Mouse (Mus musculus): ENCODE measurements at regions not wholly inside any gene's neighbourhood (a gene's known extent, or its start where the extent isn't known, plus 50 kb on each side); places are given as distances from the start of the nearest gene placed in this dataset.

GRCm38 (mm10) chr14:25185556-25185958 lies 273.4 kb upstream of the Zmiz1 start:
- WGBS: 80% methylated on average over 10 of the region's 10 CpGs
- no peaks in the 10 kb centered on the region for H3K36me3 ChIP-seq (ENCODE audit: control insufficient read depth, insufficient read depth, low read length)
- no peak for TF ChIP-seq CTCF (IDR thresholded peaks at IDR 0.05; ENCODE audit: extremely low read depth, insufficient read length, insufficient replicate concordance, low read depth, low read length)
- no peak for TF ChIP-seq POLR2A (IDR thresholded peaks at IDR 0.05; ENCODE audit: low read depth, low read length)
- no peaks in the 10 kb centered on the region for H3K27me3 ChIP-seq (ENCODE audit: control insufficient read depth, insufficient read depth, low read length)
- no peak overlapping the region for H3K4me3 ChIP-seq (ENCODE audit: low read depth, low read length)
- H3K27ac ChIP-seq (ENCODE audit: insufficient read depth, low read depth, low read length): no peak overlapping the region
- H3K4me1 ChIP-seq (ENCODE audit: control insufficient read depth, insufficient read depth, insufficient read length, low read length): peaks cover 20% of the 10 kb centered on the region

- Histone ChIP-seq H3K27me3 (ENCODE audit: control insufficient read depth, insufficient read depth, low read length) (no peaks in the 10 kb centered on the region), H3K4me3 (ENCODE audit: low read depth, low read length) (no peak overlapping the region), H3K27ac (ENCODE audit: insufficient read depth, low read depth, low read length) (no peak overlapping the region), H3K36me3 (ENCODE audit: control insufficient read depth, insufficient read depth, low read length) (no peaks in the 10 kb centered on the region), H3K4me1 (ENCODE audit: control insufficient read depth, insufficient read depth, insufficient read length, low read length) (peaks cover 15% of the 10 kb centered on the region)
- TF ChIP-seq CTCF (IDR thresholded peaks at IDR 0.05; ENCODE audit: extremely low read depth, insufficient read length, insufficient replicate concordance, low read depth, low read length) (no peak), POLR2A (IDR thresholded peaks at IDR 0.05; ENCODE audit: low read depth, low read length) (no peak)
- 66% methylated on average over 14 of the region's 14 CpGs for WGBS
Observed at GRCm38 (mm10) chr14:25185959-25186771, 272.8 kb upstream of the Zmiz1 start.

DNA sequence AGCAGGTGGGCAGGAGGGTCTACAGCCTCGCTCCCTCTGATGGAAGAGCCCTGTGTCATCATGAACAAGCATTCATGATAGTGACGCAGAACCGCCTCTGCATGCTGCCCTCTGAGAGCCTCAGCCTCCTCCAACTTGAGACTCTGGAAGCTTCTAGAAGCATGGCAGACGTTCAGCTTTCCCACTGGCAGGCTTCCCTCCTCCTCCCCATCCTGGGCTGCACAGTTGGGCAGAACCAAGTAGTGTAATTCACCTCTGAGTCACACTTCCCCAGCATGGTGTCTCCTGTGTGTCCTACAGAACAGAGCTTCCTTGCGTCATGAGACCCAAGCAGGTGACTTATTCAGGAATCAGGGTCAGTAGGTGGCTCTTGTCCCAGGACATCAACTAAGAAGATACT lies 271.3 kb upstream of the Zmiz1 start:
- no peaks in the 10 kb centered on the region for H3K27me3 ChIP-seq (ENCODE audit: control insufficient read depth, insufficient read depth, low read length)
- no peaks in the 10 kb centered on the region for H3K36me3 ChIP-seq (ENCODE audit: control insufficient read depth, insufficient read depth, low read length)
- peaks cover 8% of the 10 kb centered on the region for H3K4me1 ChIP-seq (ENCODE audit: control insufficient read depth, insufficient read depth, insufficient read length, low read length)
- TF ChIP-seq POLR2A (IDR thresholded peaks at IDR 0.05; ENCODE audit: low read depth, low read length) (no peak), CTCF (IDR thresholded peaks at IDR 0.05; ENCODE audit: extremely low read depth, insufficient read length, insufficient replicate concordance, low read depth, low read length) (no peak)
- H3K4me3 ChIP-seq (ENCODE audit: low read depth, low read length): no peak overlapping the region
- WGBS: 92% methylated on average over 5 of the region's 5 CpGs
- H3K27ac ChIP-seq (ENCODE audit: insufficient read depth, low read depth, low read length): no peak overlapping the region

DNA sequence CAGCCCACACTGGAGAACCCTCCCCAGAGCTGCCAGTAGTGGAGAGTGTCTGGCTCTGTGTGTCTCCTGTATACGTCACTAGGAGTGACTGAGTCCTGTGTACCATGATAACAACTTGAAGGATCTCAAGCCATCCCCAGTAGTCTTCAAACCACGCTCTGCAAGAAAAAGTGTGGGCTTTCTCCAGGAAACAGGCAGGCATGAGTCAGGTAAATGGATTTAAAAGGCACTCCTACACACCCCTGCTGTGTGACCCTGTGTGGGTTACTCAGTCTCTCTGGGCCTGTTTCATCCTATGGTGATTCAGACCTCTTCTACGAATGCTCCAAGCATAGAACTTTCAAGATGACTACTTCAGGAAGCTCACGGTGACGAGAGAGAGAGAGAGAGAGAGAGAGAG lies 269.7 kb upstream of the Zmiz1 start:
- no peak overlapping the region for H3K4me3 ChIP-seq (ENCODE audit: low read depth, low read length)
- 86% methylated on average over 5 of the region's 5 CpGs for WGBS
- peaks cover 5% of the 10 kb centered on the region for H3K4me1 ChIP-seq (ENCODE audit: control insufficient read depth, insufficient read depth, insufficient read length, low read length)
- H3K36me3 ChIP-seq (ENCODE audit: control insufficient read depth, insufficient read depth, low read length): no peaks in the 10 kb centered on the region
- no peaks in the 10 kb centered on the region for H3K27me3 ChIP-seq (ENCODE audit: control insufficient read depth, insufficient read depth, low read length)
- TF ChIP-seq POLR2A (IDR thresholded peaks at IDR 0.05; ENCODE audit: low read depth, low read length) (no peak), CTCF (IDR thresholded peaks at IDR 0.05; ENCODE audit: extremely low read depth, insufficient read length, insufficient replicate concordance, low read depth, low read length) (no peak)
- H3K27ac ChIP-seq (ENCODE audit: insufficient read depth, low read depth, low read length): no peak overlapping the region

DNA sequence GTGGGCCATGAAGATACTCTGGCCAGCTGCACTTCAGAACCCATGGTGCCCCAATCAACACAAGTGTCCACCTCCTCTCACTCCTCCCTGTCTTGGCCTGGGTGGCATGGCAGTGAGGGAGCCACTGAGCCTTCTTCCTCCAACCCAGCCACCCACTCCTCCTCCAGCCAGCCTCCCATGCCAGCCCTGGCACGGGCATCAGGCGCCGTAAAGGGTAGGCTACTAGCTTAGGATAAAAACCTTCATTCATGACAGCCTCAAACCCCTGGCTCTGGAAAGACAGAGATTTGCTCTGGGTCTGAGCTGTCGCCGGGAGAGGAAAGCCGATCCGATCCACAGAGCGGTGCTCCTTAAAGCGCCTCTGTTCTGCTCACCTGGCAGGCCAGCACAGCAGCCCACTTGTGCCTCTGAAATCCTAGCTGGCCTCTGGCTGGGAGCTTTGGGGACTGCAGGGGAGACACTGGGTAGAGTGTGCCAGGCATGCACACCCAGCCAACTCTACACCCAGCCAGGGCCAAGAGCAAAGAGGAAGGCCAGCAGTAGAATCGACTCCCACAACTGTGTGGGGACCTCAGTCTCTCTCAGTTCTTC lies 268.2 kb upstream of the Zmiz1 start:
- H3K27ac ChIP-seq (ENCODE audit: insufficient read depth, low read depth, low read length): no peak overlapping the region
- 94% methylated on average over 10 of the region's 10 CpGs for WGBS
- no peaks in the 10 kb centered on the region for H3K27me3 ChIP-seq (ENCODE audit: control insufficient read depth, insufficient read depth, low read length)

GRCm38 (mm10) chr14:25196820-25197219 lies 262.2 kb upstream of the Zmiz1 start:
- no peaks in the 10 kb centered on the region for H3K27me3 ChIP-seq (ENCODE audit: control insufficient read depth, insufficient read depth, low read length)
- TF ChIP-seq CTCF (IDR thresholded peaks at IDR 0.05; ENCODE audit: extremely low read depth, insufficient read length, insufficient replicate concordance, low read depth, low read length): no peak
- TF ChIP-seq POLR2A (IDR thresholded peaks at IDR 0.05; ENCODE audit: low read depth, low read length): no peak
- whole genome bisulfite sequencing: 71% methylated on average over 5 of the region's 5 CpGs
- H3K4me3 ChIP-seq (ENCODE audit: low read depth, low read length): no peak overlapping the region
- no peaks in the 10 kb centered on the region for H3K36me3 ChIP-seq (ENCODE audit: control insufficient read depth, insufficient read depth, low read length)
- H3K27ac ChIP-seq (ENCODE audit: insufficient read depth, low read depth, low read length): no peak overlapping the region
- peaks cover 5% of the 10 kb centered on the region; the same call in 1 of the 2 replicates for H3K4me1 ChIP-seq (ENCODE audit: control insufficient read depth, insufficient read depth, insufficient read length, low read length)

More for the DNA sequence above, 268.2 kb upstream of the Zmiz1 start:
- TF ChIP-seq CTCF (IDR thresholded peaks at IDR 0.05; ENCODE audit: extremely low read depth, insufficient read length, insufficient replicate concordance, low read depth, low read length) (no peak), POLR2A (IDR thresholded peaks at IDR 0.05; ENCODE audit: low read depth, low read length) (no peak)
- Histone ChIP-seq H3K36me3 (ENCODE audit: control insufficient read depth, insufficient read depth, low read length) (no peaks in the 10 kb centered on the region), H3K4me3 (ENCODE audit: low read depth, low read length) (no peak overlapping the region), H3K4me1 (ENCODE audit: control insufficient read depth, insufficient read depth, insufficient read length, low read length) (peaks cover 5% of the 10 kb centered on the region)

GRCm38 (mm10) chr14:25199900-25200299 lies 259.1 kb upstream of the Zmiz1 start:
- TF ChIP-seq CTCF (IDR thresholded peaks at IDR 0.05; ENCODE audit: extremely low read depth, insufficient read length, insufficient replicate concordance, low read depth, low read length): no peak
- H3K36me3 ChIP-seq (ENCODE audit: control insufficient read depth, insufficient read depth, low read length): no peaks in the 10 kb centered on the region
- H3K27ac ChIP-seq (ENCODE audit: insufficient read depth, low read depth, low read length): 0 out of 2 replicates have a peak overlapping the region, but pooled peaks have one; percentile 23
- no peaks in the 10 kb centered on the region for H3K27me3 ChIP-seq (ENCODE audit: control insufficient read depth, insufficient read depth, low read length)
- H3K4me1 ChIP-seq (ENCODE audit: control insufficient read depth, insufficient read depth, insufficient read length, low read length): peaks cover 5% of the 10 kb centered on the region; the same call in 1 of the 2 replicates
- 83% methylated on average over 3 of the region's 3 CpGs for WGBS
- no peak overlapping the region for H3K4me3 ChIP-seq (ENCODE audit: low read depth, low read length)

All from small intestine, adult 2 months (tissue).